Mouse (Mus musculus) CH12.LX (cell line): ENCODE results near the gene Plac9a.
A peak's percentile ranks its signal among the peaks of the same experiment; 100 is the strongest.

ENCODE experiments used
- CTCF ChIP-seq, 2 experiments: IDR thresholded peaks in 1 of 2; conservative IDR thresholded peaks in 1 of 2; 2 replicates each; pipeline ENCODE4 v1.5.1; 2011 to 2012; ENCODE audit warnings: low read depth in 2 of 2, low read length in 2 of 2, improper control_type of control experiment in 1 of 2, inconsistent platforms in 1 of 2, mild to moderate bottlenecking in 1 of 2, moderate library complexity in 1 of 2
- ELF1 ChIP-seq: IDR thresholded peaks from 2 replicates; pipeline ENCODE4 v1.6.1; 2014; ENCODE audit warnings: low read depth, mild to moderate bottlenecking, inconsistent platforms, low read length, improper control_type of control experiment
- EP300 ChIP-seq: IDR thresholded peaks from 2 replicates; pipeline ENCODE4 v1.6.1; 2011; ENCODE audit warnings: low read length, improper control_type of control experiment
- HCFC1 ChIP-seq: IDR thresholded peaks from 2 replicates; pipeline ENCODE4 v1.6.1; 2012; ENCODE audit warnings: low read depth, mild to moderate bottlenecking, inconsistent platforms, low read length, improper control_type of control experiment
- MAFK ChIP-seq: IDR thresholded peaks from 2 replicates; pipeline ENCODE4 v1.6.1; 2011; ENCODE audit warnings: low read length, improper control_type of control experiment; ENCODE audit not compliant: insufficient replicate concordance
- MAX ChIP-seq: IDR thresholded peaks from 2 replicates; pipeline ENCODE4 v1.6.1; 2011; ENCODE audit warnings: low read length, improper control_type of control experiment
- MAZ ChIP-seq: IDR thresholded peaks from 2 replicates; pipeline ENCODE4 v1.6.1; 2012; ENCODE audit warnings: low read depth, mild to moderate bottlenecking, inconsistent platforms, low read length, improper control_type of control experiment, moderate library complexity
- MEF2A ChIP-seq: IDR thresholded peaks from 2 replicates; pipeline ENCODE4 v1.6.1; 2014; ENCODE audit warnings: low read depth, mild to moderate bottlenecking, inconsistent platforms, low read length, improper control_type of control experiment, borderline replicate concordance
- MYC ChIP-seq: IDR thresholded peaks from 2 replicates; pipeline ENCODE4 v1.6.1; 2011; ENCODE audit warnings: low read depth, mild to moderate bottlenecking, improper control_type of control experiment, low read length
- POLR2A ChIP-seq: IDR thresholded peaks from 2 replicates; pipeline ENCODE4 v1.6.1; 2011; ENCODE audit warnings: low read depth, mild to moderate bottlenecking, improper control_type of control experiment, low read length
- SMC3 ChIP-seq: IDR thresholded peaks from 2 replicates; pipeline ENCODE4 v1.6.1; 2011; ENCODE audit warnings: low read depth, low read length, improper control_type of control experiment
- TCF12 ChIP-seq: IDR thresholded peaks from 2 replicates; pipeline ENCODE4 v1.6.1; 2014; ENCODE audit warnings: low read depth, mild to moderate bottlenecking, inconsistent platforms, low read length, improper control_type of control experiment
- ZC3H11A ChIP-seq: IDR thresholded peaks from 2 replicates; pipeline ENCODE4 v1.6.1; 2012; ENCODE audit warnings: low read depth, mild to moderate bottlenecking, inconsistent platforms, low read length, improper control_type of control experiment

DNA sequence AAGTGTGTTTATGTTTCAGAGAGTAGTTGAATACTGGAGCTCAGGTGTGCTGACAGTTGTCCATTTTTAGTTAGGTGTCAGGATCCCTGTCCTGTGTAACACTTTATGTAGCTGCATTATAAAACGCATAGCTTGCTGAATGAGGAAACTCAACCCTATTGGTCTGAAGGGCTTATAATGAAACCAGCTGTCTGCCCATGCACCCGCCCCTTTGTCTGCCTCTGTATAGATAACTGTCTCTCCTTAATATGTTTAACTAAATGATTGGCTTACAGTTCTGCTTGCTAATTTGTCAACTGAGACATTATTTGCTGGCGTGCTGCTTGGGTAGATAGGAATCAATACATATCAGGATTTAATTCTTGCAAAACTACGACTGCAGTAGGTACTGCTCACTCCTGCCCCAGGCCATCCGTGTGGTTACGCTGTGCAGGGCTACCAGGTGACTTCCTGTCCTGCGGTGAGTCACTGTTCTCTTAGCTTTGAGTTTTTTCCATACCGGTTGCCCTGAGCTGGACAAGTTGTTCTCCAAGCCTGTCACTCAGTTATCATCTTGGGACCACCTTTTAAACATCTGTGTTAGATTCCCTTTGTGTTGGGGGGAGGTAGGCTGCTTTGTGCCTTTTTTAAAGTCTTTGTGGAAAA is 47.5 kb downstream of the Plac9a start:
- TF ChIP-seq MAZ (no peak), MEF2A (no peak), EP300 (peak; percentile 61), CTCF (conservative IDR thresholded peaks at IDR 0.05 in 1 of 2, IDR thresholded peaks at IDR 0.05 in 1 of 2; ENCODE audit: low read depth in 2 of 2, low read length in 2 of 2) (no peak), ZC3H11A (no peak), MYC (no peak), SMC3 (no peak), POLR2A (no peak), TCF12 (no peak), MAFK (no peak), HCFC1 (no peak), MAX (no peak), ELF1 (no peak)
